38 mouse cellular contexts compared by ENCODE assay signal in genomic region chr19:11070364-11070763, GRCm38 (mm10). TPM values are rescaled to one million over a fixed set of nuclear protein-coding genes. Genes with fewer than 3 reads are reported as not detected.
"Had no signal": no experiment of that assay in that cellular context is flagged by ENCODE, and none has a peak within 500 bp of the region (broad histone marks: within the 10 kb centered on the region; RNA-seq: fewer than 3 reads in every experiment).

No protein-coding gene starts in this region.

- H3K4me1 ChIP-seq: heart, embryonic 13.5 days; heart, embryonic 15.5 days; hindbrain, embryonic 13.5 days; hindbrain, embryonic 15.5 days; limb, embryonic 10.5 days; limb, embryonic 12.5 days; liver, embryonic 13.5 days had no signal

- H3K36me3 ChIP-seq: heart, embryonic 13.5 days; heart, embryonic 15.5 days; hindbrain, embryonic 13.5 days; hindbrain, embryonic 15.5 days; limb, embryonic 10.5 days; limb, embryonic 12.5 days; liver, embryonic 13.5 days had no signal

- DNase-seq: forebrain, postnatal 0 days; gastrocnemius, postnatal 14 days; gastrocnemius, postnatal 36 days; heart, adult 2 months; heart, postnatal 14 days; heart, postnatal 36 days; kidney, adult 18-20 months; kidney, adult 8-10 months; kidney, postnatal 10 days; kidney, postnatal 25 days; layer of hippocampus, adult 9-11 months; layer of hippocampus, postnatal 36 days; liver; liver, embryonic 13.5 days had no signal

- H3K4me2 ChIP-seq: heart, embryonic 11.5 days; heart, embryonic 13.5 days; heart, embryonic 15.5 days; hindbrain, embryonic 13.5 days; hindbrain, embryonic 15.5 days; limb, embryonic 12.5 days; liver, embryonic 11.5 days; liver, embryonic 13.5 days had no signal

- ATAC-seq: forebrain, postnatal 0 days; hindbrain, postnatal 0 days had no signal

- H3K27me3 ChIP-seq: heart, embryonic 13.5 days; heart, embryonic 15.5 days; hindbrain, embryonic 13.5 days; hindbrain, embryonic 15.5 days; limb, embryonic 12.5 days; liver, embryonic 13.5 days had no signal

- H3K9ac ChIP-seq: forebrain, postnatal 0 days; heart, embryonic 13.5 days; heart, embryonic 15.5 days; hindbrain, embryonic 13.5 days; hindbrain, embryonic 15.5 days; limb, embryonic 12.5 days; liver, embryonic 13.5 days had no signal

- H3K4me3 ChIP-seq: heart, adult 2 months; heart, embryonic 13.5 days; heart, embryonic 15.5 days; hindbrain, embryonic 13.5 days; hindbrain, embryonic 15.5 days; limb, embryonic 10.5 days; limb, embryonic 12.5 days; liver, embryonic 13.5 days had no signal

- H3K27ac ChIP-seq: heart, adult 2 months; heart, embryonic 13.5 days; heart, embryonic 15.5 days; hindbrain, embryonic 13.5 days; hindbrain, embryonic 15.5 days; hindbrain, postnatal 0 days; limb, embryonic 10.5 days; limb, embryonic 12.5 days; liver, embryonic 13.5 days had no signal

- H3K9me3 ChIP-seq: heart, embryonic 13.5 days; heart, embryonic 15.5 days; hindbrain, embryonic 13.5 days; hindbrain, embryonic 15.5 days; limb, embryonic 10.5 days; limb, embryonic 12.5 days; liver, embryonic 13.5 days had no signal

RNA-seq across cellular contexts. Expression of gene Ms4a8a, which starts 10.5 kb away (rescaled TPM):
- total RNA-seq: forebrain, postnatal 0 days; hindbrain, postnatal 0 days; layer of hippocampus, adult 8-10 months; layer of hippocampus, postnatal 14 days; layer of hippocampus, postnatal 36 days; left cerebral cortex, postnatal 25 days had no signal
- polyA plus RNA-seq: forebrain, postnatal 0 days; heart, embryonic 11.5 days; heart, postnatal 0 days; hindbrain, embryonic 11.5 days; hindbrain, embryonic 13.5 days; hindbrain, embryonic 15.5 days; hindbrain, postnatal 0 days; kidney, embryonic 14.5 days; kidney, embryonic 16.5 days; limb, embryonic 10.5 days; limb, embryonic 12.5 days; limb, embryonic 14.5 days; liver, embryonic 11.5 days; liver, embryonic 13.5 days had no signal

RNA-seq across cellular contexts. Expression of gene Ms4a18, which starts 52.5 kb away (rescaled TPM):
- total RNA-seq: forebrain, postnatal 0 days; gastrocnemius, adult 18-20 months; gastrocnemius, adult 8-10 months; gastrocnemius, postnatal 14 days; gastrocnemius, postnatal 36 days; heart, adult 2 months; heart, postnatal 14 days; heart, postnatal 36 days; hematopoietic stem cell, adult 5-6 weeks; hindbrain, postnatal 0 days; layer of hippocampus, adult 8-10 months; layer of hippocampus, postnatal 14 days; layer of hippocampus, postnatal 36 days; left cerebral cortex, adult 18-20 months; left cerebral cortex, adult 8-10 months; left cerebral cortex, postnatal 10 days; left cerebral cortex, postnatal 25 days had no signal
- polyA plus RNA-seq: forebrain, postnatal 0 days; gonadal fat pad, adult 2 months; heart, adult 2 months; heart, embryonic 11.5 days; heart, embryonic 13.5 days; heart, embryonic 15.5 days; heart, postnatal 0 days; hindbrain, embryonic 11.5 days; hindbrain, embryonic 13.5 days; hindbrain, embryonic 15.5 days; hindbrain, postnatal 0 days; kidney, embryonic 14.5 days; kidney, embryonic 16.5 days; limb, embryonic 10.5 days; limb, embryonic 12.5 days; liver, embryonic 11.5 days; liver, embryonic 13.5 days had no signal
